Mouse (Mus musculus): Measurements from ENCODE around the gene Pim3.

- TF ChIP-seq CHD2 (IDR thresholded peaks at IDR 0.05; ENCODE audit: low read depth, low read length), result no peak
- no peak for TF ChIP-seq MAFK (IDR thresholded peaks at IDR 0.05; ENCODE audit: insufficient read depth, low read depth, low read length)
- TF ChIP-seq ZNF384 (IDR thresholded peaks at IDR 0.05; ENCODE audit: low read depth, low read length), result no peak
- TF ChIP-seq HCFC1 (IDR thresholded peaks at IDR 0.05; ENCODE audit: borderline replicate concordance, insufficient read depth, low read length), result no peak
Observed at GRCm38 (mm10) chr15:88902200-88902875, 40.4 kb downstream of the Pim3 start.

All from ES-E14 (cell line).